Mouse (Mus musculus) thymus, adult 2 months (tissue): ENCODE results near the gene Knl1.

Source experiments
- CTCF ChIP-seq: fragments of 200-500 bp; IDR thresholded peaks from 2 replicates; pipeline ENCODE4 v1.5.1; 2012; ENCODE audit warnings: mild to moderate bottlenecking, control low read depth, low read length, moderate library complexity, borderline replicate concordance; ENCODE audit not compliant: control insufficient read depth, poor library complexity, insufficient read depth; ENCODE audit errors: extremely low read depth
- POLR2A ChIP-seq: fragments of 200-500 bp; IDR thresholded peaks from 2 replicates; pipeline ENCODE4 v1.6.1; 2012; ENCODE audit warnings: mild to moderate bottlenecking, low read length, control low read depth, moderate library complexity; ENCODE audit not compliant: control insufficient read depth, poor library complexity, insufficient read depth; ENCODE audit errors: extremely low read depth

DNA sequence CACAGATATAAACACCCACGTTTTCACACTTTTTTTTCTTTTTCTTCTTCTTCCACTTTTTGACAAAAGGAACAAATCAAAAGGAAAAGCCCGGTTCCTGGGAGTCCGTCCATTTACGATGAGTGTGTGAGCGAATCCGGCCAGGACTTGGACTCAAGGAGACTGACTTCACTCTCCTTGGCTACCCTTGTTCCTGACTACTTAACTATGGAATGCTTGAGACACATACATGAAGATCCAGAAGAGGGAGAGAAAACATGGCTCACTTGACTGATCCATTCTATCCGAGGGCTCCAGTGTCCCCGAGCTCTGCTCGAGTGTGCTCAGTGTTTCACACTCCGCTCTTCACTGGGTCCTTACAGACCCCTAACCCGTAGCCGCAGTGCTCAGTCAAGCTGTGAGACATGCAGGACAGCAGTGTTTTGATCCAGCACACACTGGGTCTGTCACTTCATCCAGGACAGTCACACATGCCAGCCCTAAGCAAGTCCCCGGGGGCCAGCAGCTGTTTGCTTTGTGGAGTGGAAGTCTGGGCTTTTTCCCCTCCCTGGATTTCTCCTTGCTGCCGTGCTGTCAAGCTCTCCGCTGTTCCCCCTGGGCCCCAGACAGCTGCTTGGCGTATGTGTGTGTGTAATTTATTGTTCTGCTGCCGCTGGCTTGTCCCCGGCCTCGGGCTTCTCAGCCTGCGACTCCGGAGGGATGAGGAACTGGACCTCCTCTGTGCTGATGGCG, 28.4 kb upstream of the Knl1 start:
- no peak for TF ChIP-seq CTCF
- TF ChIP-seq POLR2A: no peak
